Mouse (Mus musculus) heart, postnatal 0 days (tissue): ENCODE measurements around the gene Tor2a. TPM values are rescaled to one million over a fixed set of nuclear protein-coding genes. Genes with fewer than 3 reads are reported as not detected.

ENCODE experiments used
- ATAC-seq: fragments of 200-750 bp; cut with Nextera tagmentation; 2 replicates; pipeline ENCODE4 v1.8.0; 2017; ENCODE audit warnings: low read depth, moderate number of reproducible peaks, moderate library complexity; ENCODE audit not compliant: insufficient read depth
- DNase-seq: peaks from one replicate; pipeline ENCODE4 v3.0.0-alpha.2; 2016; ENCODE audit warnings: low spot score
- H3K27ac ChIP-seq: fragments of 300-500 bp; sonication (generic); 2 replicates; pipeline ENCODE4 v1.5.1; 2014; ENCODE audit warnings: low read depth, mild to moderate bottlenecking
- H3K27me3 ChIP-seq: fragments of 300-500 bp; sonication (generic); 2 replicates; pipeline ENCODE4 v1.6.1; 2014; ENCODE audit warnings: low read length, mixed read lengths; ENCODE audit not compliant: control insufficient read depth, insufficient read depth
- H3K36me3 ChIP-seq: fragments of 300-500 bp; sonication (generic); replicated peaks from 2 replicates; pipeline ENCODE4 v1.6.1; 2014; ENCODE audit warnings: low read length, mixed read lengths; ENCODE audit not compliant: control insufficient read depth, insufficient read depth
- H3K4me1 ChIP-seq: fragments of 300-500 bp; sonication (generic); 2 replicates; pipeline ENCODE4 v1.6.1; 2014; ENCODE audit warnings: antibody characterized with exemption; ENCODE audit not compliant: control insufficient read depth, insufficient read depth
- H3K4me2 ChIP-seq: fragments of 300-500 bp; sonication (generic); 2 replicates; pipeline ENCODE4 v1.6.1; 2014; ENCODE audit warnings: low read depth, mild to moderate bottlenecking, low read length, moderate library complexity
- H3K4me3 ChIP-seq: fragments of 300-500 bp; sonication (generic); 2 replicates; pipeline ENCODE4 v1.5.1; 2014; ENCODE audit warnings: low read depth, low read length
- H3K9ac ChIP-seq: fragments of 300-500 bp; sonication (generic); replicated peaks from 2 replicates; pipeline ENCODE4 v1.6.1; 2014; ENCODE audit warnings: low read depth, low read length, mixed read lengths
- H3K9me3 ChIP-seq: fragments of 300-500 bp; sonication (generic); replicated peaks from 2 replicates; pipeline ENCODE4 v1.6.1; 2016; ENCODE audit warnings: low read length; ENCODE audit not compliant: control insufficient read depth
- CTCF ChIP-seq: IDR thresholded peaks from 2 replicates; pipeline ENCODE4 v1.5.1; 2016; ENCODE audit warnings: antibody characterized with exemption, control low read depth, low read depth
- EP300 ChIP-seq: IDR thresholded peaks from 2 replicates; pipeline ENCODE4 v1.6.1; 2016; ENCODE audit warnings: antibody characterized with exemption, low read depth
- WGBS: fragments of 180-500 bp; shearing (Covaris S2); extraction: QIAGEN DNeasy Blood & Tissue Kit; methylation state at CpG from one replicate; pipeline ENCODE4 v1.1.7; 2014; 5-methylcytosine and 5-hydroxymethylcytosine counted together
- microRNA counts: library from miRNA; unstranded; fragments of <30 nt; microRNA quantifications from one replicate; lab custom pipeline; 2015
- microRNA-seq: library from miRNA; unstranded; fragments of <30 nt; microRNA quantifications from one replicate; pipeline ENCODE4, GENCODE M21; 2016
- polyA plus RNA-seq: library from polyadenylated mRNA; unstranded; fragments of >200 nt; fragmentation: Nextera tagmentation; extraction: Ambion mirVana; gene quantifications from 2 replicates; pipeline ENCODE4 v1.2.1, GENCODE M21; 2015
- total RNA-seq: library from RNA; depleted of rRNA; stranded (reverse); fragments of >200 nt; gene quantifications from 2 replicates; pipeline ENCODE4 v1.2.3, GENCODE M21; 2014; ENCODE audit warnings: low replicate concordance; rRNA removed

Gene Tor2a
- total and polyA plus RNA-seq, 2 experiments from 2014 or later, result 27.5 to 34.6 TPM

- 89% methylated on average over 13 of the region's 13 CpGs for WGBS
- no peak for TF ChIP-seq EP300
- no peak for TF ChIP-seq CTCF
- no peak overlapping the region for H3K4me3 ChIP-seq
- H3K27me3 ChIP-seq, result no peaks in the 10 kb centered on the region
- DNase-seq (no peak), ATAC-seq (no peak)
- H3K36me3 ChIP-seq, result peaks cover 54% of the 10 kb centered on the region
- H3K4me1 ChIP-seq, result 0 out of 2 replicates have a peak, but pooled peaks cover 4% of the 10 kb centered on the region
- H3K4me2 ChIP-seq, result no peak overlapping the region
- no peak overlapping the region for H3K9ac ChIP-seq
- H3K27ac ChIP-seq, result no peak overlapping the region
- no peaks in the 10 kb centered on the region for H3K9me3 ChIP-seq
Measured at GRCm38 (mm10) chr2:32795748-32796418, 38.8 kb downstream of the Tor2a start.

- H3K36me3 ChIP-seq, result peaks cover 71% of the 10 kb centered on the region
- no peaks in the 10 kb centered on the region for H3K27me3 ChIP-seq
- no peak overlapping the region for H3K4me2 ChIP-seq
- no peak overlapping the region for H3K9ac ChIP-seq
- DNase-seq (peak; percentile 45), ATAC-seq (peak; percentile 65)
- H3K4me1 ChIP-seq, result 0 out of 2 replicates have a peak, but pooled peaks cover 4% of the 10 kb centered on the region
- no peaks in the 10 kb centered on the region for H3K9me3 ChIP-seq
- WGBS, result 29% methylated on average over 10 of the region's 10 CpGs
- TF ChIP-seq EP300, result no peak
- no peak for TF ChIP-seq CTCF
- H3K27ac ChIP-seq, result peak overlapping the region; percentile 60
- H3K4me3 ChIP-seq, result no peak overlapping the region
Measured at GRCm38 (mm10) chr2:32798251-32798962, 41.4 kb downstream of the Tor2a start.

- DNase-seq (no peak), ATAC-seq (no peak)
- no peak for TF ChIP-seq EP300
- no peak for TF ChIP-seq CTCF
- Histone ChIP-seq H3K4me3 (no peak overlapping the region), H3K4me2 (no peak overlapping the region), H3K36me3 (peaks cover 57% of the 10 kb centered on the region), H3K27ac (no peak overlapping the region), H3K9ac (no peak overlapping the region), H3K4me1 (no peaks in the 10 kb centered on the region), H3K27me3 (no peaks in the 10 kb centered on the region), H3K9me3 (no peaks in the 10 kb centered on the region)
- 86% methylated on average over 14 of the region's 14 CpGs for WGBS
Measured at GRCm38 (mm10) chr2:32808816-32809566, 52.0 kb downstream of the Tor2a start.

MicroRNAs encoded within 50 kb of the gene (microRNA counts, 519-probe panel; counts per million panel counts)
- microRNA mmu-miR-2861 (lab: Ali Mortazavi, UCI), result not detected

Small RNA genes lying within 50 kb of the gene (microRNA-seq; reads per million reads assigned to microRNA genes)
- gene Mir2861, result not detected
- gene Mir3960, result not detected

Other genes starting within 250 kb of the Tor2a start
- 11.2 and 12.3 TPM in 2 replicates for gene Fam102a, start 221.9 kb upstream of the Tor2a start, total RNA-seq
- 2.8 and 3.1 TPM in 2 replicates for gene Fam102a, start 221.9 kb upstream of the Tor2a start, polyA plus RNA-seq
- 17.9 and 31.0 TPM in 2 replicates for gene Dpm2, start 186.4 kb upstream of the Tor2a start, total RNA-seq
- 56.1 and 58.4 TPM in 2 replicates for gene Dpm2, start 186.4 kb upstream of the Tor2a start, polyA plus RNA-seq
- gene Pip5kl1, start 182.4 kb upstream of the Tor2a start, total RNA-seq, result not detected in 2 replicates
- 0.18 TPM in 1 of 2 replicates, not detected in the other for gene Pip5kl1, start 182.4 kb upstream of the Tor2a start, polyA plus RNA-seq
- gene 9430097D07Rik, start 181.6 kb upstream of the Tor2a start, total RNA-seq, result not detected in 2 replicates
- gene 9430097D07Rik, start 181.6 kb upstream of the Tor2a start, polyA plus RNA-seq, result not detected in 2 replicates
- 25.7 and 28.0 TPM in 2 replicates for gene St6galnac4, start 170.1 kb upstream of the Tor2a start, total RNA-seq
- gene St6galnac4, start 170.1 kb upstream of the Tor2a start, polyA plus RNA-seq, result 25.5 and 27.0 TPM in 2 replicates
- gene St6galnac6, start 157.5 kb upstream of the Tor2a start, total RNA-seq, result 102 and 117 TPM in 2 replicates
- gene St6galnac6, start 157.5 kb upstream of the Tor2a start, polyA plus RNA-seq, result 44.1 and 44.3 TPM in 2 replicates
- 544 and 572 TPM in 2 replicates for gene Ak1, start 135.5 kb upstream of the Tor2a start, total RNA-seq
- 721 and 737 TPM in 2 replicates for gene Ak1, start 135.5 kb upstream of the Tor2a start, polyA plus RNA-seq
- 123 and 148 TPM in 2 replicates for gene Eng, start 110.6 kb upstream of the Tor2a start, total RNA-seq
- gene Eng, start 110.6 kb upstream of the Tor2a start, polyA plus RNA-seq, result 133 and 137 TPM in 2 replicates
- 13.6 and 14.5 TPM in 2 replicates for gene Fpgs, start 53.1 kb upstream of the Tor2a start, total RNA-seq
- gene Fpgs, start 53.1 kb upstream of the Tor2a start, polyA plus RNA-seq, result 8.5 and 10.9 TPM in 2 replicates
- 42.4 and 58.4 TPM in 2 replicates for gene Cdk9, start 44.2 kb upstream of the Tor2a start, total RNA-seq
- 33.1 and 35.5 TPM in 2 replicates for gene Cdk9, start 44.2 kb upstream of the Tor2a start, polyA plus RNA-seq
- gene Sh2d3c, start 36.2 kb upstream of the Tor2a start, total RNA-seq, result 17.0 and 26.2 TPM in 2 replicates
- gene Sh2d3c, start 36.2 kb upstream of the Tor2a start, polyA plus RNA-seq, result 22.9 and 24.2 TPM in 2 replicates
- not detected in 2 replicates for gene 6330409D20Rik, start 16.2 kb upstream of the Tor2a start, total RNA-seq
- 0.15 TPM in 1 of 2 replicates, not detected in the other for gene 6330409D20Rik, start 16.2 kb upstream of the Tor2a start, polyA plus RNA-seq
- gene Ttc16, start 18.4 kb downstream of the Tor2a start, total RNA-seq, result 1.9 TPM in 1 of 2 replicates, not detected in the other
- 0.08 and 0.21 TPM in 2 replicates for gene Ttc16, start 18.4 kb downstream of the Tor2a start, polyA plus RNA-seq
- 4.8 and 5.3 TPM in 2 replicates for gene Ptrh1, start 18.6 kb downstream of the Tor2a start, total RNA-seq
- 2.6 and 2.9 TPM in 2 replicates for gene Ptrh1, start 18.6 kb downstream of the Tor2a start, polyA plus RNA-seq
- not detected in 2 replicates for gene Cfap157, start 27.2 kb downstream of the Tor2a start, total RNA-seq
- 0.22 and 0.56 TPM in 2 replicates for gene Cfap157, start 27.2 kb downstream of the Tor2a start, polyA plus RNA-seq
- 12.6 and 46.0 TPM in 2 replicates for gene Stxbp1, start 90.0 kb downstream of the Tor2a start, total RNA-seq
- gene Stxbp1, start 90.0 kb downstream of the Tor2a start, polyA plus RNA-seq, result 20.9 and 23.5 TPM in 2 replicates
- 59.6 and 60.1 TPM in 2 replicates for gene Fam129b, start 118.9 kb downstream of the Tor2a start, total RNA-seq
- gene Fam129b, start 118.9 kb downstream of the Tor2a start, polyA plus RNA-seq, result 25.2 and 25.3 TPM in 2 replicates
- gene Rpl12, start 204.3 kb downstream of the Tor2a start, total RNA-seq, result 242 and 255 TPM in 2 replicates
- 76.9 and 80.1 TPM in 2 replicates for gene Rpl12, start 204.3 kb downstream of the Tor2a start, polyA plus RNA-seq
- 5.9 and 12.0 TPM in 2 replicates for gene Lrsam1, start 204.4 kb downstream of the Tor2a start, total RNA-seq
- gene Lrsam1, start 204.4 kb downstream of the Tor2a start, polyA plus RNA-seq, result 5.4 and 5.6 TPM in 2 replicates
- gene Slc2a8, start 224.8 kb downstream of the Tor2a start, total RNA-seq, result 42.1 and 46.2 TPM in 2 replicates
- gene Slc2a8, start 224.8 kb downstream of the Tor2a start, polyA plus RNA-seq, result 24.7 and 27.9 TPM in 2 replicates